Mouse (Mus musculus): ENCODE results near the gene Rasal1. TPM values are rescaled to one million over a fixed set of nuclear protein-coding genes. Genes with fewer than 3 reads are reported as not detected.

Gene Rasal1
- polyA plus RNA-seq, 1 experiment: 2.0 TPM

GRCm38 (mm10) chr5:120635633-120636032 is 13.0 kb upstream of the Rasal1 start:
- no peak overlapping the region for H3K9ac ChIP-seq (ENCODE audit: low read depth, poor library complexity, severe bottlenecking)
- no peak overlapping the region for H3K4me3 ChIP-seq (ENCODE audit: low read depth, low read length)
- H3K27me3 ChIP-seq (ENCODE audit: control insufficient read depth, insufficient read depth, low read length, poor library complexity, severe bottlenecking): no peaks in the 10 kb centered on the region
- H3K9me3 ChIP-seq (replicated peaks; ENCODE audit: control insufficient read depth, insufficient read depth, low read length, poor library complexity, severe bottlenecking): no peaks in the 10 kb centered on the region
- no peak overlapping the region for H3K27ac ChIP-seq (ENCODE audit: insufficient read depth, low read length)
- TF ChIP-seq POLR2A (IDR thresholded peaks at IDR 0.05; ENCODE audit: insufficient read depth, low read length) (no peak), EP300 (IDR thresholded peaks at IDR 0.05; ENCODE audit: insufficient read depth, low read depth, low read length) (no peak), CTCF (IDR thresholded peaks at IDR 0.05; ENCODE audit: low read depth, low read length) (no peak)
- H3K4me1 ChIP-seq (ENCODE audit: control insufficient read depth, insufficient read depth, low read length): no peaks in the 10 kb centered on the region
- H3K36me3 ChIP-seq (ENCODE audit: control insufficient read depth, insufficient read depth, low read length, poor library complexity, severe bottlenecking): no peaks in the 10 kb centered on the region

- Histone ChIP-seq H3K27me3 (ENCODE audit: control insufficient read depth, insufficient read depth, low read length, poor library complexity, severe bottlenecking) (no peaks in the 10 kb centered on the region), H3K27ac (ENCODE audit: insufficient read depth, low read length) (no peak overlapping the region), H3K4me1 (ENCODE audit: control insufficient read depth, insufficient read depth, low read length) (no peaks in the 10 kb centered on the region), H3K9me3 (replicated peaks; ENCODE audit: control insufficient read depth, insufficient read depth, low read length, poor library complexity, severe bottlenecking) (no peaks in the 10 kb centered on the region), H3K9ac (ENCODE audit: low read depth, poor library complexity, severe bottlenecking) (no peak overlapping the region), H3K4me3 (ENCODE audit: low read depth, low read length) (no peak overlapping the region), H3K36me3 (ENCODE audit: control insufficient read depth, insufficient read depth, low read length, poor library complexity, severe bottlenecking) (no peaks in the 10 kb centered on the region)
- TF ChIP-seq EP300 (IDR thresholded peaks at IDR 0.05; ENCODE audit: insufficient read depth, low read depth, low read length) (no peak), CTCF (IDR thresholded peaks at IDR 0.05; ENCODE audit: low read depth, low read length) (no peak), POLR2A (IDR thresholded peaks at IDR 0.05; ENCODE audit: insufficient read depth, low read length) (no peak)
Measured at GRCm38 (mm10) chr5:120640094-120640493, 8.5 kb upstream of the Rasal1 start.

GRCm38 (mm10) chr5:120643365-120644085 is 5.1 kb upstream of the Rasal1 start:
- H3K9me3 ChIP-seq (replicated peaks; ENCODE audit: control insufficient read depth, insufficient read depth, low read length, poor library complexity, severe bottlenecking): no peaks in the 10 kb centered on the region
- H3K9ac ChIP-seq (ENCODE audit: low read depth, poor library complexity, severe bottlenecking): no peak overlapping the region
- H3K4me1 ChIP-seq (ENCODE audit: control insufficient read depth, insufficient read depth, low read length): no peaks in the 10 kb centered on the region
- H3K27ac ChIP-seq (ENCODE audit: insufficient read depth, low read length): no peak overlapping the region
- H3K36me3 ChIP-seq (ENCODE audit: control insufficient read depth, insufficient read depth, low read length, poor library complexity, severe bottlenecking): no peaks in the 10 kb centered on the region
- H3K4me3 ChIP-seq (ENCODE audit: low read depth, low read length): no peak overlapping the region
- no peak for TF ChIP-seq CTCF (IDR thresholded peaks at IDR 0.05; ENCODE audit: low read depth, low read length)
- no peak for TF ChIP-seq POLR2A (IDR thresholded peaks at IDR 0.05; ENCODE audit: insufficient read depth, low read length)
- no peak for TF ChIP-seq EP300 (IDR thresholded peaks at IDR 0.05; ENCODE audit: insufficient read depth, low read depth, low read length)
- H3K27me3 ChIP-seq (ENCODE audit: control insufficient read depth, insufficient read depth, low read length, poor library complexity, severe bottlenecking): no peaks in the 10 kb centered on the region

GRCm38 (mm10) chr5:120644227-120644626 is 4.4 kb upstream of the Rasal1 start:
- H3K9me3 ChIP-seq (replicated peaks; ENCODE audit: control insufficient read depth, insufficient read depth, low read length, poor library complexity, severe bottlenecking): no peaks in the 10 kb centered on the region

GRCm38 (mm10) chr5:120645851-120646250 is 2.8 kb upstream of the Rasal1 start:
- Histone ChIP-seq H3K9me3 (replicated peaks; ENCODE audit: control insufficient read depth, insufficient read depth, low read length, poor library complexity, severe bottlenecking) (no peaks in the 10 kb centered on the region), H3K36me3 (ENCODE audit: control insufficient read depth, insufficient read depth, low read length, poor library complexity, severe bottlenecking) (no peaks in the 10 kb centered on the region), H3K4me3 (ENCODE audit: low read depth, low read length) (no peak overlapping the region), H3K9ac (ENCODE audit: low read depth, poor library complexity, severe bottlenecking) (no peak overlapping the region), H3K27ac (ENCODE audit: insufficient read depth, low read length) (no peak overlapping the region), H3K27me3 (ENCODE audit: control insufficient read depth, insufficient read depth, low read length, poor library complexity, severe bottlenecking) (no peaks in the 10 kb centered on the region), H3K4me1 (ENCODE audit: control insufficient read depth, insufficient read depth, low read length) (no peaks in the 10 kb centered on the region)
- TF ChIP-seq EP300 (IDR thresholded peaks at IDR 0.05; ENCODE audit: insufficient read depth, low read depth, low read length): no peak
- TF ChIP-seq POLR2A (IDR thresholded peaks at IDR 0.05; ENCODE audit: insufficient read depth, low read length): no peak
- no peak for TF ChIP-seq CTCF (IDR thresholded peaks at IDR 0.05; ENCODE audit: low read depth, low read length)

More at GRCm38 (mm10) chr5:120644227-120644626, 4.4 kb upstream of the Rasal1 start:
- Histone ChIP-seq H3K9ac (ENCODE audit: low read depth, poor library complexity, severe bottlenecking) (no peak overlapping the region), H3K4me1 (ENCODE audit: control insufficient read depth, insufficient read depth, low read length) (no peaks in the 10 kb centered on the region), H3K36me3 (ENCODE audit: control insufficient read depth, insufficient read depth, low read length, poor library complexity, severe bottlenecking) (no peaks in the 10 kb centered on the region), H3K27ac (ENCODE audit: insufficient read depth, low read length) (no peak overlapping the region), H3K27me3 (ENCODE audit: control insufficient read depth, insufficient read depth, low read length, poor library complexity, severe bottlenecking) (no peaks in the 10 kb centered on the region), H3K4me3 (ENCODE audit: low read depth, low read length) (no peak overlapping the region)
- no peak for TF ChIP-seq EP300 (IDR thresholded peaks at IDR 0.05; ENCODE audit: insufficient read depth, low read depth, low read length)
- no peak for TF ChIP-seq CTCF (IDR thresholded peaks at IDR 0.05; ENCODE audit: low read depth, low read length)
- no peak for TF ChIP-seq POLR2A (IDR thresholded peaks at IDR 0.05; ENCODE audit: insufficient read depth, low read length)

- no peaks in the 10 kb centered on the region for H3K9me3 ChIP-seq (replicated peaks; ENCODE audit: control insufficient read depth, insufficient read depth, low read length, poor library complexity, severe bottlenecking)
- H3K27me3 ChIP-seq (ENCODE audit: control insufficient read depth, insufficient read depth, low read length, poor library complexity, severe bottlenecking): no peaks in the 10 kb centered on the region
- H3K4me1 ChIP-seq (ENCODE audit: control insufficient read depth, insufficient read depth, low read length): no peaks in the 10 kb centered on the region
- H3K4me3 ChIP-seq (ENCODE audit: low read depth, low read length): no peak overlapping the region
- no peak overlapping the region for H3K27ac ChIP-seq (ENCODE audit: insufficient read depth, low read length)
- TF ChIP-seq EP300 (IDR thresholded peaks at IDR 0.05; ENCODE audit: insufficient read depth, low read depth, low read length): no peak
- no peak for TF ChIP-seq POLR2A (IDR thresholded peaks at IDR 0.05; ENCODE audit: insufficient read depth, low read length)
- H3K9ac ChIP-seq (ENCODE audit: low read depth, poor library complexity, severe bottlenecking): no peak overlapping the region
- H3K36me3 ChIP-seq (ENCODE audit: control insufficient read depth, insufficient read depth, low read length, poor library complexity, severe bottlenecking): no peaks in the 10 kb centered on the region
Measured at GRCm38 (mm10) chr5:120647361-120647760, 1.3 kb upstream of the Rasal1 start.

All from ES-Bruce4 (cell line).